Mouse (Mus musculus) stomach, embryonic 14.5 days (tissue): ENCODE data around the gene Snrnp25. TPM values are rescaled to one million over a fixed set of nuclear protein-coding genes. Genes with fewer than 3 reads are reported as not detected.

Experiments
- ATAC-seq: fragments of 200-750 bp; cut with Nextera tagmentation; 2 replicates; pipeline ENCODE4 v1.8.0; 2017; ENCODE audit warnings: low read depth, moderate TSS enrichment; ENCODE audit not compliant: insufficient number of reproducible peaks, insufficient read depth, low FRiP score
- H3K27ac ChIP-seq: fragments of 300-500 bp; sonication (generic); 2 replicates; pipeline ENCODE4 v1.5.1; 2014; ENCODE audit warnings: mild to moderate bottlenecking, low read length, moderate library complexity, mixed read lengths
- H3K27me3 ChIP-seq: fragments of 300-500 bp; sonication (generic); 2 replicates; pipeline ENCODE4 v1.6.1; 2014; ENCODE audit warnings: low read length, control low read depth, mixed read lengths; ENCODE audit not compliant: control insufficient read depth, insufficient read depth
- H3K36me3 ChIP-seq: fragments of 300-500 bp; sonication (generic); 2 replicates; pipeline ENCODE4 v1.6.1; 2014; ENCODE audit warnings: mild to moderate bottlenecking, control low read depth, low read length, moderate library complexity, mixed read lengths; ENCODE audit not compliant: control insufficient read depth, insufficient read depth
- H3K4me1 ChIP-seq: fragments of 300-500 bp; sonication (generic); 2 replicates; pipeline ENCODE4 v1.6.1; 2014; ENCODE audit warnings: low read length, control low read depth, mixed read lengths; ENCODE audit not compliant: control insufficient read depth, insufficient read depth
- H3K4me2 ChIP-seq: fragments of 300-500 bp; sonication (generic); replicated peaks from 2 replicates; pipeline ENCODE4 v1.6.1; 2014; ENCODE audit warnings: low read depth, low read length, control low read depth
- H3K4me3 ChIP-seq: fragments of 300-500 bp; sonication (generic); 2 replicates; pipeline ENCODE4 v1.5.1; 2014; ENCODE audit warnings: low read depth, low read length, control low read depth
- H3K9ac ChIP-seq: fragments of 300-500 bp; sonication (generic); replicated peaks from 2 replicates; pipeline ENCODE4 v1.6.1; 2014; ENCODE audit warnings: low read depth, mild to moderate bottlenecking, control low read depth, low read length, moderate library complexity, mixed read lengths
- H3K9me3 ChIP-seq: fragments of 300-500 bp; sonication (generic); 2 replicates; pipeline ENCODE4 v1.6.1; 2016; ENCODE audit warnings: low read depth, low read length, control low read depth; ENCODE audit not compliant: control insufficient read depth
- WGBS: fragments of 180-500 bp; shearing (Covaris S2); extraction: QIAGEN DNeasy Blood & Tissue Kit; methylation state at CpG from one replicate; pipeline ENCODE4 v1.1.7; 2014; 5-methylcytosine and 5-hydroxymethylcytosine counted together
- polyA plus RNA-seq: library from polyadenylated mRNA; unstranded; fragments of >200 nt; fragmentation: Nextera tagmentation; extraction: Ambion mirVana; gene quantifications from 2 replicates; pipeline ENCODE4 v1.2.1, GENCODE M21; 2014

The Snrnp25 gene
- polyA plus RNA-seq: 52.9 and 60.4 TPM in 2 replicates

DNA sequence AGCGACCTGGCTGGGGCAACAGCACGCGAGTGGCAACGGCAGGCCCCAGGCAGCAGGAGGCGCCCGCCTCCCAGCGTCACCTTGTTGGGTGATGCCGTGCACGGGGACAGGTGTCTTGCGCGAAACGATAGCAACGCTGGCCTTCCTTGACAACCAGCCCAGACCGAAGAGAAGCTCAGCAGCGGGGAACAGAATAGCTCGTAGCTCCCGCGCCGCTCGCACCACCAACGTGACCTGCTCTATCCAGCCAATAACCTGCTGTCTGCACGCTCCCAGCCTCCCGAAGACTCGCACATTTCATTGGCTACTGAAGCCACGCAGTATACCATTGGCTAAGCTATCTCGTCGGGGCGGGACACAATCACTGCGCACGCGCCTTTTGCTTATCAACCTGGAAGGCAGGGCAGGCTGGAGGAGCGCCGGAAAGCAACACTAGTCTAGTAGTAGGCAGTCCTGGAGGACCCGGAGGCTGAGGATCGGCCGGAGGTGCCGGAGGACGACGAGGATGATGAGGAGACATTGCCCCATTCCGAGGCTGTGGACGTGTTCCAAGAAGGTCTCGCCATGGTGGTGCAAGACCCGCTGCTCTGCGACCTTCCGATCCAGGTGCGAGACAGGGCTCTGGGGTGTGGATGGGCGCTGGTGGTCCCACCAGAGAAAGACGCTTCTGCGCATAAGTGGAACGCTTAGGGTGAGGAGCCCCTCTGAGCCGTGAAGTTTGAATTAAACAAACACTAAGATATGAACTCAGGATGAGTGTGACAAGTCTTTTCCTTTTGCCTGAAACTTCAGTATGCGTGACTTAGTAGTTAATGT lies at the start of gene Snrnp25:
TSS of gene Snrnp25 (plus strand) at position 358 of the 816 bp plus-strand sequence.
- Histone ChIP-seq H3K9me3 (no peaks in the 10 kb centered on the region), H3K4me2 (peak within 1 kb of the TSS; percentile 89), H3K9ac (peak within 1 kb of the TSS; percentile 58), H3K27me3 (no peaks in the 10 kb centered on the region), H3K27ac (no peak within 1 kb of the TSS), H3K4me3 (peak within 1 kb of the TSS; percentile 66), H3K4me1 (peaks cover 9% of the 10 kb centered on the region; the same call in 1 of the 2 replicates), H3K36me3 (peaks cover 29% of the 10 kb centered on the region)
- WGBS: under 1% methylated on average over 52 of the region's 52 CpGs
- peak; percentile 100 for ATAC-seq

GRCm38 (mm10) chr11:32156854-32157630 lies 48.2 kb upstream of the Snrnp25 start:
- no peak overlapping the region for H3K9ac ChIP-seq
- ATAC-seq: no peak

GRCm38 (mm10) chr11:32157791-32158594 lies 47.2 kb upstream of the Snrnp25 start:
- no peak overlapping the region for H3K4me2 ChIP-seq
- 66% methylated on average over 18 of the region's 18 CpGs for WGBS
- H3K9me3 ChIP-seq: no peaks in the 10 kb centered on the region
- H3K4me3 ChIP-seq: no peak overlapping the region
- H3K9ac ChIP-seq: no peak overlapping the region
- no peaks in the 10 kb centered on the region for H3K27me3 ChIP-seq
- no peak for ATAC-seq
- no peaks in the 10 kb centered on the region for H3K36me3 ChIP-seq
- H3K4me1 ChIP-seq: peaks cover 4% of the 10 kb centered on the region; the same call in 1 of the 2 replicates
- no peak overlapping the region for H3K27ac ChIP-seq

More at GRCm38 (mm10) chr11:32156854-32157630, 48.2 kb upstream of the Snrnp25 start:
- Histone ChIP-seq H3K27me3 (no peaks in the 10 kb centered on the region), H3K27ac (no peak overlapping the region), H3K4me3 (no peak overlapping the region), H3K9me3 (no peaks in the 10 kb centered on the region), H3K4me2 (no peak overlapping the region), H3K36me3 (no peaks in the 10 kb centered on the region), H3K4me1 (peaks cover 4% of the 10 kb centered on the region; the same call in 1 of the 2 replicates)
- WGBS: 83% methylated on average over 7 of the region's 7 CpGs

GRCm38 (mm10) chr11:32159176-32159575 lies 46.0 kb upstream of the Snrnp25 start:
- WGBS: 90% methylated on average over 3 of the region's 3 CpGs
- Histone ChIP-seq H3K9ac (no peak overlapping the region), H3K27ac (no peak overlapping the region), H3K4me2 (no peak overlapping the region), H3K4me3 (no peak overlapping the region), H3K36me3 (no peaks in the 10 kb centered on the region), H3K9me3 (no peaks in the 10 kb centered on the region), H3K4me1 (peaks cover 4% of the 10 kb centered on the region; the same call in 1 of the 2 replicates), H3K27me3 (no peaks in the 10 kb centered on the region)
- no peak for ATAC-seq

DNA sequence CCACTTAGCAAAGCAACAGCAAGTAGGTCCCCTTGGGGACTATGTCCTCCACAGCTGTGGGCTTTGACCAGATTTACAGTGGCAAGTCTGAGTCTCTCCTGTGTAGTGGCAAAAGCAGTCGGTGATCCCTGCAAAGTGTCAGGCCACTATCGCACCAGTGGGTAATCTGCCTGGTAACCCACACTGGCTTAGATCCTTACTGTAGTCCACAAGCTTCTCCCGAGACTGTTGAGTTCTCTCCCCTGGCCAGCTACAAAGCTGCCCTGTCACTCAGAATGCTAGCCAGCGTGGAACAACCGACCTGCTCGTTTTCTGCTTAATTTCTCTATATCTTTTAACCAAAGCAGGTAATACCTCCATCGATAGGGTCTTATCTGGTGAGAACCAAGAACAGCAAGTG lies 44.9 kb upstream of the Snrnp25 start:
- no peak overlapping the region for H3K27ac ChIP-seq
- no peaks in the 10 kb centered on the region for H3K36me3 ChIP-seq
- ATAC-seq: no peak
- peaks cover 4% of the 10 kb centered on the region; the same call in 1 of the 2 replicates for H3K4me1 ChIP-seq
- H3K9ac ChIP-seq: no peak overlapping the region
- no peaks in the 10 kb centered on the region for H3K27me3 ChIP-seq
- 77% methylated on average over 7 of the region's 7 CpGs for WGBS
- no peak overlapping the region for H3K4me3 ChIP-seq
- no peaks in the 10 kb centered on the region for H3K9me3 ChIP-seq
- H3K4me2 ChIP-seq: no peak overlapping the region

- peaks cover 4% of the 10 kb centered on the region; the same call in 1 of the 2 replicates for H3K4me1 ChIP-seq
- no peaks in the 10 kb centered on the region for H3K27me3 ChIP-seq
- peak overlapping the region; percentile 52 for H3K4me2 ChIP-seq
- H3K27ac ChIP-seq: no peak overlapping the region
- no peak overlapping the region for H3K9ac ChIP-seq
- peak; percentile 51; the same call in 1 of the 2 replicates for ATAC-seq
- 7% methylated on average over 9 of the region's 9 CpGs for WGBS
- H3K4me3 ChIP-seq: peak overlapping the region; percentile 24
- no peaks in the 10 kb centered on the region for H3K9me3 ChIP-seq
- H3K36me3 ChIP-seq: no peaks in the 10 kb centered on the region
Observed at GRCm38 (mm10) chr11:32161500-32161899, 43.7 kb upstream of the Snrnp25 start.

GRCm38 (mm10) chr11:32161922-32162804 lies 43.1 kb upstream of the Snrnp25 start:
- peak overlapping the region; percentile 24 for H3K4me3 ChIP-seq
- H3K4me2 ChIP-seq: peak overlapping the region; percentile 52
- WGBS: 13% methylated on average over 28 of the region's 28 CpGs
- H3K27ac ChIP-seq: no peak overlapping the region
- no peaks in the 10 kb centered on the region for H3K36me3 ChIP-seq
- ATAC-seq: peak; percentile 88
- H3K27me3 ChIP-seq: no peaks in the 10 kb centered on the region
- H3K9ac ChIP-seq: no peak overlapping the region
- no peaks in the 10 kb centered on the region for H3K9me3 ChIP-seq
- peaks cover 4% of the 10 kb centered on the region; the same call in 1 of the 2 replicates for H3K4me1 ChIP-seq
